Mouse (Mus musculus) embryonic fibroblast, embryonic 13.5 days (primary cell): ENCODE measurements at regions not wholly inside any gene's neighbourhood (a gene's known extent, or its start where the extent isn't known, plus 50 kb on each side); places are given as distances from the start of the nearest gene placed in this dataset.

Experiments used
- CTCF ChIP-seq: IDR thresholded peaks from 2 replicates; pipeline ENCODE4 v1.5.1; 2011; ENCODE audit warnings: mild to moderate bottlenecking, control low read depth, low read length, moderate library complexity, borderline replicate concordance; ENCODE audit not compliant: insufficient read depth
- POLR2A ChIP-seq: IDR thresholded peaks from 2 replicates; pipeline ENCODE4 v1.6.1; 2011; ENCODE audit warnings: low read depth, mild to moderate bottlenecking, control low read depth, low read length, moderate library complexity

GRCm38 (mm10) chr14:97559559-97559958 is 610.0 kb downstream of the Dach1 start:
- TF ChIP-seq CTCF (no peak), POLR2A (no peak)
